Mouse (Mus musculus) stomach, postnatal 0 days (tissue): ENCODE measurements at regions not wholly inside any gene's neighbourhood (a gene's known extent, or its start where the extent isn't known, plus 50 kb on each side); places are given as distances from the start of the nearest gene placed in this dataset.
"Not testable (repeated sequence)": the region's sequence is repeated elsewhere in the genome, so short reads cannot be mapped to it uniquely, and the experiment has no call there.

Experiments
- ATAC-seq: fragments of 200-750 bp; cut with Nextera tagmentation; 2 replicates; pipeline ENCODE4 v1.8.0; 2017; ENCODE audit not compliant: low FRiP score, low TSS enrichment
- DNase-seq: peaks from one replicate; pipeline ENCODE4 v3.0.0-alpha.2; 2016; ENCODE audit warnings: low spot score
- H3K27ac ChIP-seq: fragments of 300-500 bp; sonication (generic); replicated peaks from 2 replicates; pipeline ENCODE4 v1.5.1; 2014; ENCODE audit warnings: mild to moderate bottlenecking, control low read depth
- H3K27me3 ChIP-seq: fragments of 300-500 bp; sonication (generic); 2 replicates; pipeline ENCODE4 v1.6.1; 2014; ENCODE audit warnings: low read length; ENCODE audit not compliant: control insufficient read depth, insufficient read depth
- H3K36me3 ChIP-seq: fragments of 300-500 bp; sonication (generic); 2 replicates; pipeline ENCODE4 v1.6.1; 2014; ENCODE audit warnings: low read length, mixed read lengths; ENCODE audit not compliant: control insufficient read depth, insufficient read depth
- H3K4me1 ChIP-seq: fragments of 300-500 bp; sonication (generic); replicated peaks from 2 replicates; pipeline ENCODE4 v1.6.1; 2014; ENCODE audit warnings: antibody characterized with exemption; ENCODE audit not compliant: control insufficient read depth, insufficient read depth
- H3K4me2 ChIP-seq: fragments of 300-500 bp; sonication (generic); replicated peaks from 2 replicates; pipeline ENCODE4 v1.6.1; 2014; ENCODE audit warnings: low read depth, mild to moderate bottlenecking, control low read depth, moderate library complexity
- H3K4me3 ChIP-seq: fragments of 300-500 bp; sonication (generic); 2 replicates; pipeline ENCODE4 v1.5.1; 2014; ENCODE audit warnings: low read depth, low read length, control low read depth
- H3K9ac ChIP-seq: fragments of 300-500 bp; sonication (generic); 2 replicates; pipeline ENCODE4 v1.6.1; 2014; ENCODE audit warnings: mild to moderate bottlenecking, low read length, control low read depth, mixed read lengths
- H3K9me3 ChIP-seq: fragments of 300-500 bp; sonication (generic); 2 replicates; pipeline ENCODE4 v1.6.1; 2016; ENCODE audit warnings: low read length; ENCODE audit not compliant: control insufficient read depth
- CTCF ChIP-seq: IDR thresholded peaks from 2 replicates; pipeline ENCODE4 v1.5.1; 2016; ENCODE audit warnings: antibody characterized with exemption, low read depth, mild to moderate bottlenecking, moderate library complexity
- EP300 ChIP-seq: optimal IDR thresholded peaks from 2 replicates; pipeline ENCODE3; 2016; ENCODE audit warnings: antibody characterized with exemption
- WGBS: fragments of 180-500 bp; shearing (Covaris S2); extraction: QIAGEN DNeasy Blood & Tissue Kit; methylation state at CpG from one replicate; pipeline ENCODE4 v1.1.7; 2014; 5-methylcytosine and 5-hydroxymethylcytosine counted together

GRCm38 (mm10) chr8:103763821-103764220, 337.6 kb upstream of the Cdh5 start:
- Histone ChIP-seq H3K4me1 (no peaks in the 10 kb centered on the region), H3K27ac (no peak overlapping the region), H3K27me3 (no peaks in the 10 kb centered on the region), H3K4me2 (no peak overlapping the region), H3K9ac (no peak overlapping the region), H3K4me3 (no peak overlapping the region), H3K36me3 (no peaks in the 10 kb centered on the region), H3K9me3 (no peaks in the 10 kb centered on the region)
- 50% methylated on average over 1 of the region's 1 CpGs for WGBS
- ATAC-seq (no peak), DNase-seq (no peak)
- TF ChIP-seq CTCF (no peak), EP300 (no peak)

DNA sequence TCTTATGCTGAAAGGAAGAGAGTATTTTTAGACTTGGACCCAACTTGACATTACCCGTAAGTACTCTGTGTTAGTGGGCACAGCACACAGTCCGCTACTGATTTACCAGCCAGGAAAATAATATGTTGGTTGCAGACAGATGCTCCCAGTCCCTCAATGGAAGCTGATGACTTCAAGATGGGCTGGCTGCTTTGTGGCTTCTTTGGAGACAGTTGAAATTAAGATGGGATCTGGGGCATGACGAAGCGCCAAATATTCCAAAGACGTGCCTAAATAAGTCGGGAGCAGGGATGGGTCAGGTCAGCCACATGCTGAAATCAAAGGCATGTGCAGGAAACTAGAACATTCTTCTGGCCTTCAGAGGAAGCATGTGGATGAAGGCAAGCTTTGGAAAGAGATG, 321.8 kb upstream of the Cdh5 start:
- H3K9me3 ChIP-seq, result no peaks in the 10 kb centered on the region
- WGBS, result 81% methylated on average over 6 of the region's 6 CpGs

GRCm38 (mm10) chr8:103788308-103788707, 313.1 kb upstream of the Cdh5 start:
- WGBS, result 64% methylated on average over 3 of the region's 3 CpGs
- Histone ChIP-seq H3K4me1 (no peaks in the 10 kb centered on the region), H3K9me3 (no peaks in the 10 kb centered on the region), H3K36me3 (no peaks in the 10 kb centered on the region), H3K4me2 (no peak overlapping the region), H3K27ac (no peak overlapping the region), H3K9ac (no peak overlapping the region), H3K27me3 (no peaks in the 10 kb centered on the region), H3K4me3 (no peak overlapping the region)
- TF ChIP-seq CTCF, result no peak
- peak; percentile 74 for TF ChIP-seq EP300
- ATAC-seq (peak; percentile 35; the same call in 1 of the 2 replicates), DNase-seq (no peak)

More for the DNA sequence above, 321.8 kb upstream of the Cdh5 start:
- H3K27me3 ChIP-seq, result no peaks in the 10 kb centered on the region
- H3K4me2 ChIP-seq, result no peak overlapping the region
- no peaks in the 10 kb centered on the region for H3K36me3 ChIP-seq
- H3K27ac ChIP-seq, result no peak overlapping the region
- no peak for TF ChIP-seq CTCF
- TF ChIP-seq EP300, result no peak
- H3K9ac ChIP-seq, result no peak overlapping the region
- DNase-seq (no peak), ATAC-seq (no peak)
- H3K4me1 ChIP-seq, result no peaks in the 10 kb centered on the region
- H3K4me3 ChIP-seq, result no peak overlapping the region

DNA sequence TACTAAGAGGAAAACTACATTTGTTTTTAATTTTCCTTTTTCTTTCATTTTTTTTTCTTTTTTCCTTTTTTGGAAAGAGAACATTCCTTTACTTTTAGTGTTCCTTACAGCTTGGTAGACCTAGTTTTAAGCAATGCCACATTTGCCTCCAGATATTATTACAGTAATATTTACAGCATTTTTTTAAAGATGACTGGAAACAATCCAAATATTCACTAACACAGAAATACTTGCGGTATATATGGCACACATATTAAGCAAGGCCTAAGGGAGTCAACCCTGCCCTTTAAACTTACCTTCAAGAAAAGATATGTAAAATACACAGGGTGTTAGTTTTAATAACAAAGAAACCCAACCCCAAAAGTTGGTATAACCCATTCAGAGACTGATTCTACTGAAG, 308.1 kb upstream of the Cdh5 start:
- Histone ChIP-seq H3K4me1 (no peaks in the 10 kb centered on the region), H3K27ac (no peak overlapping the region), H3K27me3 (no peaks in the 10 kb centered on the region), H3K36me3 (no peaks in the 10 kb centered on the region), H3K4me3 (no peak overlapping the region), H3K9ac (no peak overlapping the region), H3K9me3 (no peaks in the 10 kb centered on the region), H3K4me2 (no peak overlapping the region)
- ATAC-seq (no peak), DNase-seq (no peak)
- no peak for TF ChIP-seq EP300
- no peak for TF ChIP-seq CTCF
- 67% methylated on average over 1 of the region's 1 CpGs for WGBS

- not testable (repeated sequence) for H3K4me3 ChIP-seq, H3K36me3 ChIP-seq, H3K27me3 ChIP-seq, ATAC-seq, H3K27ac ChIP-seq, H3K9me3 ChIP-seq, H3K4me1 ChIP-seq, H3K9ac ChIP-seq, H3K4me2 ChIP-seq, DNase-seq
- WGBS, result 75% methylated on average over 2 of the region's 2 CpGs
These were observed 302.8 kb upstream of the Cdh5 start for GRCm38 (mm10) chr8:103798630-103799029.

- Histone ChIP-seq H3K4me3 (no peak overlapping the region), H3K4me2 (no peak overlapping the region), H3K27me3 (no peaks in the 10 kb centered on the region), H3K27ac (no peak overlapping the region), H3K9me3 (no peaks in the 10 kb centered on the region), H3K4me1 (0 out of 2 replicates have a peak, but pooled peaks cover 4% of the 10 kb centered on the region), H3K9ac (no peak overlapping the region), H3K36me3 (no peaks in the 10 kb centered on the region)
- TF ChIP-seq EP300 (no peak), CTCF (no peak)
- DNase-seq (no peak), ATAC-seq (no peak)
- WGBS, result 66% methylated on average over 5 of the region's 5 CpGs
These were observed 293.3 kb upstream of the Cdh5 start for GRCm38 (mm10) chr8:103808171-103808570.
